Mouse (Mus musculus) CH12.LX (cell line): ENCODE results near the gene Casz1.

ENCODE experiments used
- CTCF ChIP-seq, 2 experiments: IDR thresholded peaks in 1 of 2; conservative IDR thresholded peaks in 1 of 2; 2 replicates each; pipeline ENCODE4 v1.5.1; 2011 to 2012; ENCODE audit warnings: low read depth in 2 of 2, low read length in 2 of 2, improper control_type of control experiment in 1 of 2, inconsistent platforms in 1 of 2, mild to moderate bottlenecking in 1 of 2, moderate library complexity in 1 of 2
- ELF1 ChIP-seq: IDR thresholded peaks from 2 replicates; pipeline ENCODE4 v1.6.1; 2014; ENCODE audit warnings: low read depth, mild to moderate bottlenecking, inconsistent platforms, low read length, improper control_type of control experiment
- EP300 ChIP-seq: IDR thresholded peaks from 2 replicates; pipeline ENCODE4 v1.6.1; 2011; ENCODE audit warnings: low read length, improper control_type of control experiment
- GABPA ChIP-seq: IDR thresholded peaks from 2 replicates; pipeline ENCODE4 v1.6.1; 2012; ENCODE audit warnings: low read depth, low read length, improper control_type of control experiment, inconsistent platforms; ENCODE audit not compliant: insufficient replicate concordance
- MAX ChIP-seq: IDR thresholded peaks from 2 replicates; pipeline ENCODE4 v1.6.1; 2011; ENCODE audit warnings: low read length, improper control_type of control experiment
- NELFE ChIP-seq: IDR thresholded peaks from 2 replicates; pipeline ENCODE4 v1.6.1; 2011; ENCODE audit warnings: low read depth, low read length, improper control_type of control experiment
- POLR2AphosphoS2 ChIP-seq: IDR thresholded peaks from 2 replicates; pipeline ENCODE4 v1.6.1; 2011; ENCODE audit warnings: low read depth, low read length, improper control_type of control experiment
- SIN3A ChIP-seq: IDR thresholded peaks from 2 replicates; pipeline ENCODE4 v1.6.1; 2012; ENCODE audit warnings: low read length, improper control_type of control experiment, inconsistent platforms
- SMC3 ChIP-seq: IDR thresholded peaks from 2 replicates; pipeline ENCODE4 v1.6.1; 2011; ENCODE audit warnings: low read depth, low read length, improper control_type of control experiment
- TBP ChIP-seq: conservative IDR thresholded peaks from 2 replicates; pipeline ENCODE4 v1.6.1; 2011; ENCODE audit warnings: low read depth, low read length, improper control_type of control experiment

- TF ChIP-seq MAX (no peak), NELFE (no peak), EP300 (no peak), ELF1 (no peak), GABPA (no peak), CTCF (conservative IDR thresholded peaks at IDR 0.05 in 1 of 2, IDR thresholded peaks at IDR 0.05 in 1 of 2; ENCODE audit: low read depth in 2 of 2, low read length in 2 of 2) (no peak), SIN3A (no peak), POLR2AphosphoS2 (no peak), SMC3 (no peak), TBP (no peak)
These were observed 24.1 kb upstream of the Casz1 start for GRCm38 (mm10) chr4:148780097-148780621.
